Mouse (Mus musculus) ES-E14 (cell line): ENCODE results near the gene Pacrg. TPM values are rescaled to one million over a fixed set of nuclear protein-coding genes. Genes with fewer than 3 reads are reported as not detected.

ENCODE experiments used
- DNase-seq: peaks from one replicate; pipeline ENCODE4 v3.0.0-alpha.2; 2013; ENCODE audit warnings: low read depth, low spot score
- H3K27ac ChIP-seq: 2 replicates; pipeline ENCODE4 v1.5.1; 2012; ENCODE audit warnings: low read depth, mild to moderate bottlenecking, low read length, moderate library complexity, mixed read lengths; ENCODE audit not compliant: poor library complexity, insufficient read depth, severe bottlenecking
- H3K36me3 ChIP-seq: 2 replicates; pipeline ENCODE4 v1.6.1; 2012; ENCODE audit warnings: mild to moderate bottlenecking, low read length, moderate library complexity, mixed read lengths; ENCODE audit not compliant: control insufficient read depth, poor library complexity, insufficient read depth, severe bottlenecking
- H3K4me1 ChIP-seq, 2 experiments: fragments of 150-350 bp in 1 of 2; sonication (generic) in 1 of 2; 2 replicates each; pipeline ENCODE4 v1.6.1; 2012; ENCODE audit warnings: low read length in 2 of 2, mild to moderate bottlenecking in 1 of 2, mixed read lengths in 1 of 2; ENCODE audit not compliant: control insufficient read depth in 2 of 2, insufficient read depth in 2 of 2, poor library complexity in 1 of 2
- H3K4me3 ChIP-seq, 2 experiments: fragments of 150-350 bp in 1 of 2; sonication (generic) in 1 of 2; 2 replicates each; pipeline ENCODE4 v1.5.1; 2012; ENCODE audit warnings: low read length in 2 of 2, low read depth in 1 of 2, mild to moderate bottlenecking in 1 of 2, mixed read lengths in 1 of 2; ENCODE audit not compliant: insufficient read depth in 1 of 2, poor library complexity in 1 of 2, severe bottlenecking in 1 of 2
- H3K9ac ChIP-seq: 2 replicates; pipeline ENCODE4 v1.6.1; 2012; ENCODE audit warnings: low read depth, mild to moderate bottlenecking, low read length, mixed read lengths; ENCODE audit not compliant: poor library complexity, insufficient read depth, severe bottlenecking
- H3K9me3 ChIP-seq: fragments of 150-350 bp; sonication (generic); 2 replicates; pipeline ENCODE4 v1.6.1; 2012; ENCODE audit warnings: low read depth, mild to moderate bottlenecking, low read length; ENCODE audit not compliant: control insufficient read depth, insufficient read depth
- CHD2 ChIP-seq: IDR thresholded peaks from 2 replicates; pipeline ENCODE4 v1.6.1; 2014; ENCODE audit warnings: mild to moderate bottlenecking, low read depth, low read length, inconsistent platforms
- HCFC1 ChIP-seq: IDR thresholded peaks from 2 replicates; pipeline ENCODE4 v1.6.1; 2012; ENCODE audit warnings: low read length, inconsistent platforms, borderline replicate concordance; ENCODE audit not compliant: insufficient read depth
- MAFK ChIP-seq: IDR thresholded peaks from 2 replicates; pipeline ENCODE4 v1.6.1; 2014; ENCODE audit warnings: mild to moderate bottlenecking, low read depth, low read length, inconsistent platforms; ENCODE audit not compliant: insufficient read depth
- ZC3H11A ChIP-seq: IDR thresholded peaks from 2 replicates; pipeline ENCODE4 v1.6.1; 2012; ENCODE audit warnings: low read depth, mild to moderate bottlenecking, inconsistent platforms, low read length, borderline replicate concordance
- ZNF384 ChIP-seq: IDR thresholded peaks from 2 replicates; pipeline ENCODE4 v1.6.1; 2012; ENCODE audit warnings: low read depth, low read length, inconsistent platforms
- in situ Hi-C, 2 experiments: fragments of 600-800 bp; cut with MboI; formaldehyde crosslinking; loops; one replicate each; pipeline ENCODE4 v1.15.1; 2025; ENCODE audit warnings: low sequenced_read_pairs in 2 of 2, inconsistent platforms in 1 of 2; ENCODE audit not compliant: unreplicated experiment in 2 of 2
- total RNA-seq: library from RNA; depleted of rRNA; stranded (reverse); fragments of 300-350 nt; gene quantifications from 2 replicates; pipeline ENCODE4 v1.2.3, GENCODE M21; 2012

Gene Pacrg
- total RNA-seq, 1 experiment = 0.27 TPM

- Histone ChIP-seq H3K27ac (no peak overlapping the region), H3K4me1 (peaks cover 0 to 2% of the 10 kb centered on the region in 2 experiments; a peak in 1 of 4 replicates), H3K9me3 (no peaks in the 10 kb centered on the region), H3K36me3 (no peaks in the 10 kb centered on the region), H3K9ac (no peak overlapping the region), H3K4me3 (no peak overlapping the region)
- TF ChIP-seq ZC3H11A (no peak), CHD2 (no peak), ZNF384 (no peak), MAFK (no peak), HCFC1 (no peak)
- no peak for DNase-seq
- in situ Hi-C loops = no loop called here
These were observed 374.6 kb downstream of the Pacrg start for GRCm38 (mm10) chr17:10465467-10465866.

GRCm38 (mm10) chr17:10464700-10465099, 375.4 kb downstream of the Pacrg start:
- H3K27ac ChIP-seq = no peak overlapping the region
- TF ChIP-seq ZC3H11A = no peak
- H3K36me3 ChIP-seq = no peaks in the 10 kb centered on the region
- no peak overlapping the region for H3K9ac ChIP-seq
- no peaks in the 10 kb centered on the region for H3K9me3 ChIP-seq
- no peak overlapping the region for H3K4me3 ChIP-seq
- in situ Hi-C loops = no loop called here
- no peak for DNase-seq
- H3K4me1 ChIP-seq = peaks cover 0 to 2% of the 10 kb centered on the region in 2 experiments; a peak in 1 of 4 replicates

- H3K4me3 ChIP-seq = no peak overlapping the region
- H3K4me1 ChIP-seq = peaks cover 0 to 2% of the 10 kb centered on the region in 2 experiments; a peak in 1 of 4 replicates
- H3K27ac ChIP-seq = no peak overlapping the region
- H3K9ac ChIP-seq = no peak overlapping the region
- no peak for TF ChIP-seq MAFK
- no peak for TF ChIP-seq ZNF384
- no peak for TF ChIP-seq HCFC1
- no peak for TF ChIP-seq ZC3H11A
- TF ChIP-seq CHD2 = no peak
- H3K9me3 ChIP-seq = no peaks in the 10 kb centered on the region
- in situ Hi-C loops = no loop called here
- DNase-seq = no peak
- no peaks in the 10 kb centered on the region for H3K36me3 ChIP-seq
These were observed 376.5 kb downstream of the Pacrg start for GRCm38 (mm10) chr17:10463626-10464025.

- TF ChIP-seq HCFC1 (no peak), MAFK (no peak), ZNF384 (no peak), ZC3H11A (no peak)
- H3K4me1 ChIP-seq = peaks cover 0 to 7% of the 10 kb centered on the region in 2 experiments; a peak in 2 of 4 replicates
- H3K9me3 ChIP-seq = no peaks in the 10 kb centered on the region
- in situ Hi-C loops = no loop called here
- H3K27ac ChIP-seq = no peak overlapping the region
- no peak overlapping the region for H3K4me3 ChIP-seq
- no peak overlapping the region for H3K9ac ChIP-seq
- no peak for DNase-seq
- H3K36me3 ChIP-seq = no peaks in the 10 kb centered on the region
These were observed 379.2 kb downstream of the Pacrg start for GRCm38 (mm10) chr17:10460916-10461315.

GRCm38 (mm10) chr17:10458743-10459142, 381.4 kb downstream of the Pacrg start:
- Histone ChIP-seq H3K27ac (no peak overlapping the region), H3K4me1 (peaks cover 0 to 5% of the 10 kb centered on the region in 2 experiments; a peak in 2 of 4 replicates), H3K4me3 (no peak overlapping the region), H3K36me3 (no peaks in the 10 kb centered on the region), H3K9ac (no peak overlapping the region), H3K9me3 (no peaks in the 10 kb centered on the region)
- in situ Hi-C loops = no loop called here
- TF ChIP-seq ZC3H11A = no peak
- no peak for TF ChIP-seq CHD2
- no peak for TF ChIP-seq MAFK
- no peak for TF ChIP-seq ZNF384
- no peak for TF ChIP-seq HCFC1
- DNase-seq = no peak
